Mouse (Mus musculus) E14TG2a.4 (cell line): Measurements from ENCODE around the gene Ccdc141.

Source experiments
- CTCF ChIP-seq: conservative IDR thresholded peaks from 2 replicates; pipeline ENCODE4 v1.5.1; 2014; ENCODE audit warnings: low read length
- NANOG ChIP-seq: IDR thresholded peaks from 2 replicates; pipeline ENCODE4 v1.6.1; 2014; ENCODE audit warnings: borderline replicate concordance, low read length, mixed read lengths
- POU5F1 ChIP-seq: IDR thresholded peaks from 2 replicates; pipeline ENCODE4 v1.6.1; 2014; ENCODE audit warnings: low read length, borderline replicate concordance

DNA sequence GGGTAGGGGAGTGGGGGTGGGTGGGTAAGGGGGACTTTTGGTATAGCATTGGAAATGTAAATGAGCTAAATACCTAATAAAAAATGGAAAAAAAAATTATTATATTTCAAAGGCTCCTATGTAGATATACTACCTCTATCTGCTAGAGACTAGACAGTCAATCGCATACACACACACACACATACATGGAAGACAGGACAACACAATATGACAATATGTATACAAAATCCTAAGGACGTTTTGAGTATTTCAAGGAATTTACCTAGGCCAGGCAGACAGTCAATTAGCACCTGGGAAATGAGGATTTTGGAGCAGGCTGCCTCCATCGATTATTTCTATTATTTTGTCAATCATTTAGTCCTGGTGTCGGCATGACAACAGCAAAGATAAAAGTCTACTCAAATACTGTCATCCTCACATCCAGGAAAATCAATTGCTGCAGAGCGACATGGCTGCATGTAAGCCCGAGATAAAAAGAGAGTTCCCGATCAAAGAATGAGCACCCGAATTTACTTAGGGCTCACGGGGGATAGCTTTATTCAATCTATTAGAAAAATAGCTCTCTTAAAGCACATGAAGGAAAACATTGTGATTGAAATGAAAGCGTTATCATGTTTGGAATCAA lies 208.9 kb downstream of the Ccdc141 start:
- TF ChIP-seq CTCF (no peak), POU5F1 (no peak), NANOG (no peak)
